Mouse (Mus musculus) gastrocnemius, adult 2 months (tissue): ENCODE data around the gene Sln. TPM values are rescaled to one million over a fixed set of nuclear protein-coding genes. Genes with fewer than 3 reads are reported as not detected.
A peak's percentile ranks its signal among the peaks of the same experiment; 100 is the strongest.

Experiments used
- DNase-seq: peaks from one replicate; pipeline ENCODE4 v3.0.0; 2022
- H3K27ac ChIP-seq: fragments of 200-600 bp; 2 replicates; pipeline ENCODE4 v1.8.1; 2022; ENCODE audit warnings: mild to moderate bottlenecking
- H3K4me3 ChIP-seq: fragments of 200-600 bp; 2 replicates; pipeline ENCODE4 v1.8.1; 2022; ENCODE audit warnings: mild to moderate bottlenecking, moderate library complexity
- CTCF ChIP-seq: fragments of 200-600 bp; IDR thresholded peaks from 2 replicates; pipeline ENCODE4 v1.8.1; 2022; ENCODE audit warnings: antibody characterized with exemption, mild to moderate bottlenecking, moderate library complexity
- intact Hi-C: fragments of 180-260 bp; cut with DNase I; formaldehyde crosslinking; loops from one replicate; pipeline ENCODE4 v1.15.1; 2025
- total RNA-seq, 2 experiments: library from RNA; stranded (reverse); gene quantifications; 2 replicates each; pipeline ENCODE4 v1.2.3; 2021

Sln gene
- total RNA-seq, 2 experiments from 2014 or later = 0.50 to 0.54 TPM

GRCm38 (mm10) chr9:53853672-53854071, 3.7 kb downstream of the Sln start:
- intact Hi-C loops = no loop called here
- no peak for DNase-seq
- no peak for TF ChIP-seq CTCF
- Histone ChIP-seq H3K4me3 (no peak overlapping the region), H3K27ac (no peak overlapping the region)

GRCm38 (mm10) chr9:53854525-53854924, 4.6 kb downstream of the Sln start:
- Histone ChIP-seq H3K4me3 (no peak overlapping the region), H3K27ac (no peak overlapping the region)
- intact Hi-C loops = no loop called here
- DNase-seq = no peak
- no peak for TF ChIP-seq CTCF

GRCm38 (mm10) chr9:53857864-53858263, 7.9 kb downstream of the Sln start:
- intact Hi-C loops = no loop called here
- DNase-seq = no peak
- Histone ChIP-seq H3K4me3 (no peak overlapping the region), H3K27ac (no peak overlapping the region)
- TF ChIP-seq CTCF = no peak

GRCm38 (mm10) chr9:53873239-53873638, 23.3 kb downstream of the Sln start:
- intact Hi-C loops = no loop called here

GRCm38 (mm10) chr9:53877423-53877822, 27.5 kb downstream of the Sln start:
- DNase-seq = no peak
- no peak overlapping the region for H3K27ac ChIP-seq
- intact Hi-C loops = no loop called here
- H3K4me3 ChIP-seq = no peak overlapping the region
- no peak for TF ChIP-seq CTCF

More at GRCm38 (mm10) chr9:53873239-53873638, 23.3 kb downstream of the Sln start:
- no peak overlapping the region for H3K4me3 ChIP-seq
- DNase-seq = no peak
- H3K27ac ChIP-seq = no peak overlapping the region
- no peak for TF ChIP-seq CTCF

- no peak overlapping the region for H3K4me3 ChIP-seq
- TF ChIP-seq CTCF = no peak
- DNase-seq = no peak
- H3K27ac ChIP-seq = no peak overlapping the region
- intact Hi-C loops = no loop called here
These were observed 33.8 kb downstream of the Sln start for GRCm38 (mm10) chr9:53883588-53884280.

GRCm38 (mm10) chr9:53890075-53890474, 40.1 kb downstream of the Sln start:
- peak; percentile 51 for TF ChIP-seq CTCF
- H3K27ac ChIP-seq = no peak overlapping the region
- peak; percentile 22 for DNase-seq
- intact Hi-C loops = loop anchor here (10.0 kb wide), 1 partner anchor 95 kb away; no protein-coding TSS in a partner anchor
- H3K4me3 ChIP-seq = no peak overlapping the region

GRCm38 (mm10) chr9:53895827-53896226, 45.9 kb downstream of the Sln start:
- intact Hi-C loops = loop anchor here (10.0 kb wide), 1 partner anchor 89 kb away; no protein-coding TSS in a partner anchor
- DNase-seq = no peak
- Histone ChIP-seq H3K27ac (no peak overlapping the region), H3K4me3 (no peak overlapping the region)
- TF ChIP-seq CTCF = no peak

- intact Hi-C loops = loop anchor here (10.0 kb wide), 1 partner anchor 85 kb away; no protein-coding TSS in a partner anchor
These were observed 49.9 kb downstream of the Sln start for GRCm38 (mm10) chr9:53899836-53900235.

GRCm38 (mm10) chr9:53903215-53903842, 53.4 kb downstream of the Sln start:
- DNase-seq = no peak
- intact Hi-C loops = no loop called here
- no peak overlapping the region for H3K4me3 ChIP-seq
- no peak overlapping the region for H3K27ac ChIP-seq
- no peak for TF ChIP-seq CTCF

More at GRCm38 (mm10) chr9:53899836-53900235, 49.9 kb downstream of the Sln start:
- H3K27ac ChIP-seq = no peak overlapping the region
- TF ChIP-seq CTCF = no peak
- no peak overlapping the region for H3K4me3 ChIP-seq
- DNase-seq = no peak

Other genes starting within 250 kb of the Sln start
- 100 to 1,000 TPM; 116 to 180 TPM for gene Acat1, start 239.8 kb upstream of the Sln start, total RNA-seq
- gene Cul5, start 180.2 kb upstream of the Sln start, total RNA-seq = 10 to 100 TPM; 77.2 to 80.3 TPM
- gene Rab39, start 143.9 kb upstream of the Sln start, total RNA-seq = under 1 TPM in 1 of 2 experiments, not detected in 1; 0.11 TPM
- not detected for gene Slc35f2, start 78.6 kb upstream of the Sln start, total RNA-seq
- under 1 TPM in 1 of 2 experiments, not detected in 1; 0.17 TPM for gene Elmod1, start 125.1 kb downstream of the Sln start, total RNA-seq
- gene Tnfaip8l3, start 218.2 kb downstream of the Sln start, total RNA-seq = under 1 TPM; 0.08 to 0.28 TPM